Mouse (Mus musculus) neural tube, embryonic 13.5 days (tissue): Measurements from ENCODE around the gene Astn2. TPM values are rescaled to one million over a fixed set of nuclear protein-coding genes. Genes with fewer than 3 reads are reported as not detected.
"Not testable (repeated sequence)": the region's sequence is repeated elsewhere in the genome, so short reads cannot be mapped to it uniquely, and the experiment has no call there.

ENCODE experiments used
- ATAC-seq: fragments of 200-750 bp; cut with Nextera tagmentation; 2 replicates; pipeline ENCODE4 v1.8.0; 2017; ENCODE audit warnings: low read depth, mild to moderate bottlenecking, moderate TSS enrichment, moderate library complexity
- H3K27ac ChIP-seq: fragments of 300-500 bp; sonication (generic); replicated peaks from 2 replicates; pipeline ENCODE4 v1.5.1; 2015; ENCODE audit warnings: moderate library complexity, mild to moderate bottlenecking, inconsistent platforms
- H3K27me3 ChIP-seq: fragments of 300-500 bp; sonication (generic); 2 replicates; pipeline ENCODE4 v1.6.1; 2015; ENCODE audit warnings: mild to moderate bottlenecking, inconsistent platforms
- H3K36me3 ChIP-seq: fragments of 300-500 bp; sonication (generic); 2 replicates; pipeline ENCODE4 v1.6.1; 2015; ENCODE audit warnings: mild to moderate bottlenecking, inconsistent platforms
- H3K4me1 ChIP-seq: fragments of 300-500 bp; sonication (generic); replicated peaks from 2 replicates; pipeline ENCODE4 v1.6.1; 2015; ENCODE audit warnings: inconsistent platforms
- H3K4me2 ChIP-seq: fragments of 300-500 bp; sonication (generic); 2 replicates; pipeline ENCODE4 v1.6.1; 2015; ENCODE audit warnings: inconsistent platforms, mild to moderate bottlenecking, moderate library complexity
- H3K4me3 ChIP-seq: fragments of 300-500 bp; sonication (generic); 2 replicates; pipeline ENCODE4 v1.5.1; 2015; ENCODE audit warnings: mild to moderate bottlenecking, inconsistent platforms
- H3K9ac ChIP-seq: fragments of 300-500 bp; sonication (generic); 2 replicates; pipeline ENCODE4 v1.6.1; 2015; ENCODE audit warnings: moderate library complexity, mild to moderate bottlenecking, inconsistent platforms
- H3K9me3 ChIP-seq: fragments of 300-500 bp; sonication (generic); 2 replicates; pipeline ENCODE4 v1.6.1; 2016; ENCODE audit warnings: inconsistent platforms
- WGBS: fragments of 180-500 bp; shearing (Covaris S2); methylation state at CpG from one replicate; pipeline ENCODE4 v1.1.7; 2015; 5-methylcytosine and 5-hydroxymethylcytosine counted together
- polyA plus RNA-seq: library from polyadenylated mRNA; unstranded; fragments of >200 nt; fragmentation: Nextera tagmentation; extraction: Ambion mirVana; gene quantifications from 2 replicates; pipeline ENCODE4 v1.2.1, GENCODE M21; 2015

The Astn2 gene
- polyA plus RNA-seq, 1 experiment from 2014 or later = 2.7 TPM

DNA sequence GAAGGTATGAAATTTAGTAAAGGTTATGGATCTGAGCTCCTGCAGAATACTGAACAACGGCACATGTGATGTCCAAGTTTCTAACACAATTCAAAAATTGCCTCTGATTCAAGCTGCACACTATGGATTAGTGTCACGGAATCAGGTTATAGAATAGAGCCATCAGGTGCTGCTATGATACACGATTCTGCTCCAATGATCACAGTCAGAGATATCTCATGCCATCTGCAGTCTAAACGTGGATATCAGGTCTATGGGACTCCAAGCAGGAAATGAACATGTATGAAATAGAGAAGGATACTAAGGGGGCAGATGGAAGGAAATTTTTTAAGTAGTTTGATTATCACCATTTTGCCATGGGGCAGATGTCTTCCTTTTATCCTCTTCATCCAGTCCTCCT is 702.6 kb downstream of the Astn2 start:
- Histone ChIP-seq H3K4me3 (no peak overlapping the region), H3K36me3 (no peaks in the 10 kb centered on the region), H3K9me3 (no peaks in the 10 kb centered on the region), H3K27me3 (no peaks in the 10 kb centered on the region), H3K4me1 (peaks cover 28% of the 10 kb centered on the region), H3K9ac (no peak overlapping the region), H3K27ac (no peak overlapping the region), H3K4me2 (no peak overlapping the region)
- 63% methylated on average over 4 of the region's 4 CpGs for WGBS
- no peak for ATAC-seq

- no peaks in the 10 kb centered on the region for H3K9me3 ChIP-seq
Observed at GRCm38 (mm10) chr4:65699743-65700361, 704.6 kb downstream of the Astn2 start.

DNA sequence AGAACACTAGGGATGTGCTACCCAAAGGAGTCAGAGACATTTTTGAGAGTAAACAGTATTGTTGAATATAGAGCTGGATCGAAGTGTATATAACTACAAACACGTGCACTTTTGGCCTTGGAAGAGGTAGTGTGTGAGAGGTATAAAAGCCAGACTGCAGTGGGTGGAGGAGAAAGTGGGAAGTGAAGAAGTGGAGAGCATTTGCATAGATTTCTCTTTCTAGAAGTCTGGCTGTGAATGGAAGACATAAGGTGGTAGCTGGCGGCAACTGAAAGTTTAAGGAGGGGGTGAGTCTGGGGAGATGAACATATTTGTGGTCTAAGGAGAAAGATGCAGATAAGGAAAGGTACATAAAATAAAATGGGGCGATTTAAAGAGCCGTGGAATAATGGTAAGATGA is 709.2 kb downstream of the Astn2 start:
- WGBS = 94% methylated on average over 5 of the region's 5 CpGs
- H3K9me3 ChIP-seq = no peaks in the 10 kb centered on the region
- H3K27ac ChIP-seq = no peak overlapping the region
- no peak for ATAC-seq
- no peaks in the 10 kb centered on the region for H3K27me3 ChIP-seq
- H3K9ac ChIP-seq = no peak overlapping the region
- H3K36me3 ChIP-seq = no peaks in the 10 kb centered on the region
- H3K4me3 ChIP-seq = no peak overlapping the region
- H3K4me1 ChIP-seq = peaks cover 7% of the 10 kb centered on the region; the same call in 1 of the 2 replicates
- H3K4me2 ChIP-seq = no peak overlapping the region

More at GRCm38 (mm10) chr4:65699743-65700361, 704.6 kb downstream of the Astn2 start:
- Histone ChIP-seq H3K27me3 (no peaks in the 10 kb centered on the region), H3K4me1 (peaks cover 28% of the 10 kb centered on the region), H3K9ac (no peak overlapping the region), H3K4me2 (0 out of 2 replicates have a peak overlapping the region, but pooled peaks have one; percentile 6), H3K4me3 (no peak overlapping the region), H3K36me3 (no peaks in the 10 kb centered on the region), H3K27ac (peak overlapping the region; percentile 77)
- ATAC-seq = peak; percentile 94
- WGBS = 27% methylated on average over 8 of the region's 8 CpGs

DNA sequence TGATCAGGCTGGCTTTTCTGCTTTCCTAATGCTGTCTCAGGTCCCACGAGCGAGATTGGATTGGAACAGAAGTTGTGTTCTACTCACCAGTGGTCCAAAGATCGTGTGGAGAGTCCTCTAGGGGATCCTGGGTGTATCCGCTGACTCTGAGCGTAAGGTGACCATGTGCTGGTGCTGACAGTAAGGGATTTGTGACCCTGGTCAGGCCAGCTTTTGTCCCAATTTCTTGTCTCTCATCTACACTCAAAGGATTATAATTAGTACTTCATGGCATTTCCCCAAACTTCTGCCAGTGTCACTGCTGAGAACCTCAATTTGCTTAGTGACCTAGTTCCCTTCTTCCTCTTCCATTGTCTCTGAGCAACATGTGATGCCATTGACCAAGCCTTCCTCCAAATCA is 710.4 kb downstream of the Astn2 start:
- no peak for ATAC-seq
- H3K36me3 ChIP-seq = no peaks in the 10 kb centered on the region
- H3K4me3 ChIP-seq = no peak overlapping the region
- H3K27ac ChIP-seq = no peak overlapping the region
- 91% methylated on average over 5 of the region's 5 CpGs for WGBS
- H3K27me3 ChIP-seq = no peaks in the 10 kb centered on the region
- no peak overlapping the region for H3K4me2 ChIP-seq
- H3K9me3 ChIP-seq = no peaks in the 10 kb centered on the region
- no peaks in the 10 kb centered on the region for H3K4me1 ChIP-seq
- H3K9ac ChIP-seq = no peak overlapping the region

DNA sequence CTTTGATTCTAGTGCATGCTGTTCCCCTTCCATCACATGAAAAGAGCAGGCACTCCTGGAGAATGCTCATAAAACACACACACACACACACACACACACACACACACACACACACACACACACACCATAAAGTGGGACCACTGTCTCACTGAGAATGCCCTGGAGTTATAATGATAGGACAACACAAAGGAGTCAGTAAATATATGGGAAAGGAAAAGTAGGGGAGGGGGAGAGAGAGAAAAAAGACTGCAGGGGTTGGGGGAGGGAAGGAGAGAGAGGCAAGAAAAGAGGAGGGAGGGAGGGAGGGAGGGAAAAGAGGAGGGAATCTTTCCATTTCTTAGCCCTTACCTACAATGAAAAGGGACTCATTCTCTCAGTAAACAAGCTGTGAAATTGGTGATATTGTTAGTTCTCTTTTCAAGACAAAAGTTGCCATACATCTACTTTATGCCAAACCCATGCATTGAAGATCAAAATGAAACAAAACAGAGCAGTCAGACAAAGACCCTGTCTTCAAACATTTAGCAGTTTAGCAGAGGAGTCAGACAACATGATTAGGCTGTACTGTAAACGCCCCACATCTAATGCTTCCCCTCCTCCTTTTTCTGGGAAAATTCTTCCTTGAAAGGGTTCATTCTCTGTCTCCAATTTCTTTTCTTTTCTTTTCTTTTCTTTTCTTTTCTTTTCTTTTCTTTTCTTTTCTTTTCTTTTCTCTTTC is 717.2 kb downstream of the Astn2 start:
- H3K4me3 ChIP-seq = no peak overlapping the region
- WGBS = 0% methylated on average over 1 of the region's 1 CpGs
- H3K27ac ChIP-seq = 0 out of 2 replicates have a peak overlapping the region, but pooled peaks have one; percentile 50
- no peaks in the 10 kb centered on the region for H3K36me3 ChIP-seq
- H3K4me2 ChIP-seq = no peak overlapping the region
- H3K9ac ChIP-seq = no peak overlapping the region
- no peaks in the 10 kb centered on the region for H3K27me3 ChIP-seq
- peak; percentile 80 for ATAC-seq
- no peaks in the 10 kb centered on the region for H3K9me3 ChIP-seq
- peaks cover 13% of the 10 kb centered on the region for H3K4me1 ChIP-seq

DNA sequence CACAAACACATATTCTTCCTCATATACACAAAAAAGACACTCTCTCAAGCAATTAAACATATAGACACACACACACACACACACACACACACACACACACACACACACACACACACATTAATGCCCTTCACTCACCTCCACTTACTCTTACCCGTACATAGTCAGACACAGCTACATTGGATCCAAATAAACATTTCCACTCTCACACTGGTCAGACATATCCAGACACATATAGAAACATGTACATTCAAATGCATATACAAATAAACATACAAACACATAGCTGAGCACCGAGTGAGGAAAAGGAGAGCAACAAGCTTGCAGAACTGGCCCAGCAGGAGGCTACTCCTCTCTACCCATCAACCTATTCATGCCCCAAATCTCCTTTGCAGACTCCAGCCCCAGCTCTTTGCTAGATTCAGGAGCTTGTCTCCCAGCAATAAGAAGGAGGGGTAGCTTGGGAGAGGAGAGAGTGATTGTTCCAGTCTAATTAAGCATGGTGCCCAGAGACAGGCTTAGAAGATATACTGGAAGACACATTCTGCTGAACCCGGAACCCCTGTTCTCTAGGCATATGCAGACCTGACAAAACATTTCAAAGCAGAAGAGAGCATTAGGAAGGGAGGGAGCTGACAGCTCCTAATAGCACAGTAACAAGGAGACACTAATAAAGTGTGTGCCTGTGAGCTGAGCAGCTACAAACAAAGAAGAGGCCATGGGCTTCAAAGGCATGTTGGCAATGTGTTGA is 718.0 kb downstream of the Astn2 start:
- Histone ChIP-seq H3K36me3 (no peaks in the 10 kb centered on the region), H3K9ac (no peak overlapping the region), H3K4me3 (no peak overlapping the region), H3K4me2 (no peak overlapping the region), H3K27ac (peak overlapping the region; percentile 50; the same call in 1 of the 2 replicates), H3K4me1 (peaks cover 13% of the 10 kb centered on the region), H3K9me3 (no peaks in the 10 kb centered on the region), H3K27me3 (no peaks in the 10 kb centered on the region)
- peak; percentile 92 for ATAC-seq
- WGBS = 23% methylated on average over 3 of the region's 3 CpGs

DNA sequence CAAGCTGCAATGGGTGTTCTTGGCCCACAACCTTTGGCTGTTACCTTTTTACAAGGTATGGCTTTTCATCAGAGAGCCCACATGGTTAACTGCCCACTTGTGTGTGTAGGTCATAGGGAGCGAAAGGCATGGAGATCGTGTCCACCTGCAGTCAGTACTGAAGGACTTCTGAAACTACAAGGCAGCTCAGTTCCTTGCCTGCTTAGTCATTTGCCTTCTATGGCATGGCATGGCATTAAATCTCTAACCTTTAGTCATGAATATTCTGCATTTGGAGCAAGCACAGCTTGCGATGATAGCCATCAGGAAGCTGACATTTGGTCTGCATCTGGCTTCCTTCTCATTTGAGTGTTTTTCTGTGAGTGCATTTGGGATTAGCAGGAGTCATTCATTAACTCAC is 720.0 kb downstream of the Astn2 start:
- H3K9ac ChIP-seq = no peak overlapping the region
- H3K4me1 ChIP-seq = peaks cover 13% of the 10 kb centered on the region
- no peak overlapping the region for H3K4me2 ChIP-seq
- H3K27ac ChIP-seq = no peak overlapping the region
- H3K36me3 ChIP-seq = no peaks in the 10 kb centered on the region
- H3K27me3 ChIP-seq = no peaks in the 10 kb centered on the region
- WGBS = 76% methylated on average over 3 of the region's 3 CpGs
- no peak overlapping the region for H3K4me3 ChIP-seq
- H3K9me3 ChIP-seq = no peaks in the 10 kb centered on the region
- no peak for ATAC-seq

GRCm38 (mm10) chr4:65679786-65680185 is 724.6 kb downstream of the Astn2 start:
- 40% methylated on average over 2 of the region's 2 CpGs for WGBS

DNA sequence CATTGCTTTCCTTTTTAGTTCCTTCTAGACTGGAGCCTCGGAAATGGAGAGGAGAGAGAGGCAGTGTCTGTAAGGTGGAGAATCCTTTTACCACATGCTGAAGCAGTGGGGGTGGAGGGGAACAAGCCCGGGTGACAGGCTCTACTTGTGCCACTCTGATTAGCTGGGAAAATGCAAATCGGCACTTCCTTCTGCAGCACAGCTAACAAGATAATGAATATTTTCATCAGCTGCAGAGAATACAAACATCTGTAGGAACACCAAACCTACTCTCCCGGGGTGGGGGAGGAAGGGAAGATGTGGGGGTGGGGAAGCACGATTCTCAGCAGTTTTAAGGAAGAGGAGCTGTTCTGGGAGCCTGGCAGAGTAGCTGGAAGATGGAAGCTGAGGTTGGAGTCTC is 725.5 kb downstream of the Astn2 start:
- no peak overlapping the region for H3K9ac ChIP-seq
- WGBS = 32% methylated on average over 5 of the region's 5 CpGs
- H3K9me3 ChIP-seq = no peaks in the 10 kb centered on the region
- H3K27me3 ChIP-seq = no peaks in the 10 kb centered on the region
- H3K4me3 ChIP-seq = no peak overlapping the region
- H3K36me3 ChIP-seq = no peaks in the 10 kb centered on the region
- H3K4me2 ChIP-seq = no peak overlapping the region
- peaks cover 6% of the 10 kb centered on the region for H3K4me1 ChIP-seq
- peak; percentile 50; the same call in 1 of the 2 replicates for ATAC-seq
- no peak overlapping the region for H3K27ac ChIP-seq

More at GRCm38 (mm10) chr4:65679786-65680185, 724.6 kb downstream of the Astn2 start:
- ATAC-seq, H3K27ac ChIP-seq, H3K9me3 ChIP-seq, H3K9ac ChIP-seq, H3K27me3 ChIP-seq, H3K36me3 ChIP-seq, H3K4me3 ChIP-seq, H3K4me2 ChIP-seq: not testable (repeated sequence)
- H3K4me1 ChIP-seq = peaks cover 11% of the 10 kb centered on the region

DNA sequence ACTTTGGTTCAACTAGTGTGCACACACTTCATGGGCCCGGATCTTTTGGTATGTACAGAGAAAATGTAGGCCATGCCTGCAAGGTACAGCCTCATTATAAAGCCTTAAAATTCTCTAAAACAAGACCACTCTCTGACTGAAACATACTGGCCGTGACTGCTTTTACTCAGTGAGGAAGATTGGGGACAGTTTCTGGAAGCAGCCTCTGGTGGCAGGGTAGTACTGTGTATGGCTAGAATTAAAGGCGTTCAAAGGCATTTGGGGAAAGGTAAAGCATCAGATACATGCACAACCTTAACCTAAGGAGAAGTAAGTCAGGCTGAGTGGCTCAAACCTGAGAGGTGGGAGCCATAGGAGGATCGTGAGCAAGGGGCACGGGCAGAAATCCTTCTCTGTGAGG is 725.9 kb downstream of the Astn2 start:
- Histone ChIP-seq H3K27ac (no peak overlapping the region), H3K27me3 (no peaks in the 10 kb centered on the region), H3K36me3 (no peaks in the 10 kb centered on the region), H3K9ac (no peak overlapping the region), H3K4me1 (peaks cover 6% of the 10 kb centered on the region), H3K4me2 (no peak overlapping the region), H3K9me3 (no peaks in the 10 kb centered on the region), H3K4me3 (no peak overlapping the region)
- WGBS = 79% methylated on average over 5 of the region's 5 CpGs
- ATAC-seq = no peak

GRCm38 (mm10) chr4:65674267-65674978 is 730.0 kb downstream of the Astn2 start:
- WGBS = 80% methylated on average over 4 of the region's 4 CpGs
- H3K4me2 ChIP-seq = no peak overlapping the region
- H3K27me3 ChIP-seq = no peaks in the 10 kb centered on the region
- H3K9me3 ChIP-seq = no peaks in the 10 kb centered on the region
- no peak overlapping the region for H3K9ac ChIP-seq
- no peaks in the 10 kb centered on the region for H3K36me3 ChIP-seq
- ATAC-seq = no peak
- H3K4me1 ChIP-seq = peaks cover 6% of the 10 kb centered on the region
- H3K4me3 ChIP-seq = no peak overlapping the region
- H3K27ac ChIP-seq = no peak overlapping the region
